Mouse (Mus musculus) kidney, adult 2 months (tissue): Measurements from ENCODE around the gene Eif4g3. TPM values are rescaled to one million over a fixed set of nuclear protein-coding genes. Genes with fewer than 3 reads are reported as not detected.

Experiments used
- DNase-seq: peaks from one replicate; pipeline ENCODE4 v3.0.0; 2021
- H3K27ac ChIP-seq: fragments of 200-500 bp; 2 replicates; pipeline ENCODE4 v1.5.1; 2012; ENCODE audit warnings: low read depth, low read length, control low read depth, inconsistent platforms; ENCODE audit not compliant: insufficient read depth
- H3K27me3 ChIP-seq: fragments of 200-500 bp; replicated peaks from 2 replicates; pipeline ENCODE4 v1.6.1; 2012; ENCODE audit warnings: mild to moderate bottlenecking, moderate library complexity, low read length, inconsistent platforms; ENCODE audit not compliant: control insufficient read depth, insufficient read depth
- H3K36me3 ChIP-seq: fragments of 200-500 bp; 2 replicates; pipeline ENCODE4 v1.6.1; 2012; ENCODE audit warnings: mild to moderate bottlenecking, moderate library complexity, low read length, inconsistent platforms; ENCODE audit not compliant: control insufficient read depth, insufficient read depth
- H3K4me1 ChIP-seq: fragments of 200-500 bp; 2 replicates; pipeline ENCODE4 v1.6.1; 2011; ENCODE audit warnings: low read length; ENCODE audit not compliant: control insufficient read depth, insufficient read depth
- H3K4me3 ChIP-seq: fragments of 200-500 bp; 2 replicates; pipeline ENCODE4 v1.5.1; 2011; ENCODE audit warnings: mild to moderate bottlenecking, low read depth, low read length, control low read depth; ENCODE audit not compliant: insufficient read depth
- CTCF ChIP-seq: fragments of 200-500 bp; conservative IDR thresholded peaks from 2 replicates; pipeline ENCODE4 v1.5.1; 2011; ENCODE audit warnings: low read depth, mild to moderate bottlenecking, control low read depth, low read length, moderate library complexity, mixed read lengths; ENCODE audit not compliant: insufficient read depth, insufficient read length
- POLR2A ChIP-seq: fragments of 200-500 bp; IDR thresholded peaks from one replicate; pipeline ENCODE4 v1.6.1; 2011; ENCODE audit warnings: low read depth, low read length, control low read depth
- WGBS: fragments of 180-500 bp; shearing (Covaris S2); methylation state at CpG from one replicate; pipeline ENCODE4 v1.1.7; 2018; 5-methylcytosine and 5-hydroxymethylcytosine counted together
- polyA plus RNA-seq: library from polyadenylated mRNA; depleted of rRNA; stranded (reverse); fragments of >200 nt; gene quantifications from 2 replicates; pipeline ENCODE4 v1.2.3, GENCODE M21; 2012

Eif4g3 gene
- polyA plus RNA-seq, 1 experiment = 53.5 TPM

- Histone ChIP-seq H3K27ac (no peak overlapping the region), H3K4me1 (no peaks in the 10 kb centered on the region), H3K36me3 (no peaks in the 10 kb centered on the region; the same call in 1 of the 2 replicates), H3K4me3 (no peak overlapping the region), H3K27me3 (no peaks in the 10 kb centered on the region)
- no peak for DNase-seq
- WGBS = 82% methylated on average over 7 of the region's 7 CpGs
- no peak for TF ChIP-seq POLR2A
- no peak for TF ChIP-seq CTCF
Measured at GRCm38 (mm10) chr4:138141358-138141757, 148.5 kb downstream of the Eif4g3 start.

- Histone ChIP-seq H3K4me1 (no peaks in the 10 kb centered on the region), H3K27me3 (no peaks in the 10 kb centered on the region), H3K4me3 (no peak overlapping the region), H3K36me3 (no peaks in the 10 kb centered on the region; the same call in 1 of the 2 replicates), H3K27ac (no peak overlapping the region)
- TF ChIP-seq CTCF = no peak
- no peak for TF ChIP-seq POLR2A
- 83% methylated on average over 8 of the region's 8 CpGs for WGBS
- no peak for DNase-seq
Measured at GRCm38 (mm10) chr4:138147176-138147575, 154.4 kb downstream of the Eif4g3 start.

- H3K36me3 ChIP-seq = no peaks in the 10 kb centered on the region; the same call in 1 of the 2 replicates
- DNase-seq = no peak
- no peaks in the 10 kb centered on the region for H3K27me3 ChIP-seq
- 59% methylated on average over 4 of the region's 4 CpGs for WGBS
- no peak overlapping the region for H3K4me3 ChIP-seq
- H3K27ac ChIP-seq = no peak overlapping the region
- TF ChIP-seq POLR2A = no peak
- no peak for TF ChIP-seq CTCF
- no peaks in the 10 kb centered on the region for H3K4me1 ChIP-seq
Measured at GRCm38 (mm10) chr4:138149977-138150376, 157.2 kb downstream of the Eif4g3 start.

- H3K4me3 ChIP-seq = no peak overlapping the region
- H3K4me1 ChIP-seq = no peaks in the 10 kb centered on the region
- DNase-seq = peak; percentile 71
- 59% methylated on average over 9 of the region's 9 CpGs for WGBS
- TF ChIP-seq POLR2A = no peak
- TF ChIP-seq CTCF = no peak
- no peaks in the 10 kb centered on the region; the same call in 1 of the 2 replicates for H3K36me3 ChIP-seq
- H3K27ac ChIP-seq = no peak overlapping the region
- H3K27me3 ChIP-seq = no peaks in the 10 kb centered on the region
Measured at GRCm38 (mm10) chr4:138151226-138151625, 158.4 kb downstream of the Eif4g3 start.

- Histone ChIP-seq H3K4me1 (no peaks in the 10 kb centered on the region), H3K4me3 (no peak overlapping the region), H3K27ac (no peak overlapping the region), H3K36me3 (peaks cover 2% of the 10 kb centered on the region), H3K27me3 (no peaks in the 10 kb centered on the region)
- peak; percentile 38 for DNase-seq
- 57% methylated on average over 3 of the region's 3 CpGs for WGBS
- TF ChIP-seq CTCF = peak; percentile 71
- TF ChIP-seq POLR2A = no peak
Measured at GRCm38 (mm10) chr4:138153980-138154379, 161.2 kb downstream of the Eif4g3 start.

GRCm38 (mm10) chr4:138160918-138161317 is 168.1 kb downstream of the Eif4g3 start:
- peaks cover 2% of the 10 kb centered on the region for H3K36me3 ChIP-seq
- WGBS = 62% methylated on average over 5 of the region's 5 CpGs

GRCm38 (mm10) chr4:138161550-138161949 is 168.7 kb downstream of the Eif4g3 start:
- DNase-seq = peak; percentile 24
- peaks cover 1% of the 10 kb centered on the region for H3K36me3 ChIP-seq
- TF ChIP-seq POLR2A = no peak
- TF ChIP-seq CTCF = no peak
- no peak overlapping the region for H3K27ac ChIP-seq
- no peak overlapping the region for H3K4me3 ChIP-seq
- H3K4me1 ChIP-seq = no peaks in the 10 kb centered on the region
- 58% methylated on average over 3 of the region's 3 CpGs for WGBS
- no peaks in the 10 kb centered on the region for H3K27me3 ChIP-seq

More at GRCm38 (mm10) chr4:138160918-138161317, 168.1 kb downstream of the Eif4g3 start:
- DNase-seq = no peak
- Histone ChIP-seq H3K4me1 (no peaks in the 10 kb centered on the region), H3K27me3 (no peaks in the 10 kb centered on the region), H3K27ac (no peak overlapping the region), H3K4me3 (no peak overlapping the region)
- TF ChIP-seq POLR2A = no peak
- no peak for TF ChIP-seq CTCF
